11 mouse cellular contexts compared by ENCODE assay signal in genomic region chr12:76073066-76073826, GRCm38 (mm10).
DNase-seq lines count a peak whose midpoint lies in the region; ATAC-seq and TF ChIP-seq lines count a peak whose summit lies in the region.
"Had no signal": no experiment of that assay in that cellular context is flagged by ENCODE, and none has a peak within 500 bp of the region (broad histone marks: within the 10 kb centered on the region; RNA-seq: fewer than 3 reads in every experiment).

No protein-coding gene starts in this region.

- 49% methylated on average over 13 of the region's 13 CpGs for WGBS in heart, embryonic 16.5 days
- WGBS in limb, embryonic 11.5 days, result 3% methylated on average over 13 of the region's 13 CpGs
- WGBS in stomach, postnatal 0 days, result 55% methylated on average over 13 of the region's 13 CpGs

- TF ChIP-seq EP300 in stomach, postnatal 0 days (optimal IDR thresholded peaks at IDR 0.05), result no peak

- no peak overlapping the region for H3K4me3 ChIP-seq in heart, embryonic 16.5 days (ENCODE audit: low read length)
- peak overlapping the region; percentile 0; the same call in 1 of the 2 replicates for H3K4me3 ChIP-seq in E14TG2a.4 (replicated peaks; ENCODE audit: low read length)
- H3K4me3 ChIP-seq in limb, embryonic 11.5 days (ENCODE audit: low read depth, low read length), result peak overlapping the region; percentile 52
- H3K4me3 ChIP-seq in stomach, postnatal 0 days (ENCODE audit: low read depth, low read length), result no peak overlapping the region

- H3K4me2 ChIP-seq in heart, embryonic 16.5 days (ENCODE audit: low read depth, low read length), result peak overlapping the region; percentile 30; the same call in 1 of the 2 replicates
- H3K4me2 ChIP-seq in limb, embryonic 11.5 days (ENCODE audit: low read depth, severe bottlenecking), result peak overlapping the region; percentile 41
- no peak overlapping the region for H3K4me2 ChIP-seq in stomach, postnatal 0 days (replicated peaks; ENCODE audit: low read depth)

- H3K9ac ChIP-seq in heart, embryonic 16.5 days (ENCODE audit: low read length), result no peak overlapping the region; the same call in 1 of the 2 replicates
- H3K9ac ChIP-seq in limb, embryonic 11.5 days (ENCODE audit: low read length), result peak overlapping the region; percentile 60
- H3K9ac ChIP-seq in stomach, postnatal 0 days (ENCODE audit: low read length), result no peak overlapping the region

- no peaks in the 10 kb centered on the region for H3K27me3 ChIP-seq in heart, embryonic 16.5 days (ENCODE audit: control insufficient read depth, insufficient read depth, low read length)
- peaks cover 19% of the 10 kb centered on the region for H3K27me3 ChIP-seq in E14TG2a.4 (ENCODE audit: insufficient read depth, low read length)
- no peaks in the 10 kb centered on the region for H3K27me3 ChIP-seq in limb, embryonic 11.5 days (ENCODE audit: control insufficient read depth, insufficient read depth, low read length)
- no peaks in the 10 kb centered on the region for H3K27me3 ChIP-seq in stomach, postnatal 0 days (ENCODE audit: control insufficient read depth, insufficient read depth, low read length)

- H3K27ac ChIP-seq in heart, embryonic 16.5 days (ENCODE audit: low read length), result peak overlapping the region; percentile 34; the same call in 1 of the 2 replicates
- no peak overlapping the region; the same call in 1 of the 2 replicates for H3K27ac ChIP-seq in limb, embryonic 11.5 days (replicated peaks; ENCODE audit: low read depth, low read length)
- H3K27ac ChIP-seq in stomach, postnatal 0 days (replicated peaks), result no peak overlapping the region

- intact Hi-C loops in heart, postnatal 36 days (cut with DNase I), result no loop called here

- TF ChIP-seq CTCF in E14TG2a.4 (conservative IDR thresholded peaks at IDR 0.05; ENCODE audit: low read length), result no peak
- no peak for TF ChIP-seq CTCF in stomach, postnatal 0 days (IDR thresholded peaks at IDR 0.05; ENCODE audit: low read depth)

- H3K4me1 ChIP-seq in heart, embryonic 16.5 days (ENCODE audit: control insufficient read depth, insufficient read depth, low read length), result peaks cover 12% of the 10 kb centered on the region
- peaks cover 57% of the 10 kb centered on the region for H3K4me1 ChIP-seq in E14TG2a.4 (replicated peaks; ENCODE audit: low read depth, low read length)
- H3K4me1 ChIP-seq in limb, embryonic 11.5 days (ENCODE audit: control insufficient read depth, insufficient read depth, low read length), result peaks cover 4% of the 10 kb centered on the region; the same call in 1 of the 2 replicates
- H3K4me1 ChIP-seq in stomach, postnatal 0 days (replicated peaks; ENCODE audit: control insufficient read depth, insufficient read depth), result no peaks in the 10 kb centered on the region

- no peaks in the 10 kb centered on the region for H3K9me3 ChIP-seq in heart, embryonic 16.5 days (replicated peaks; ENCODE audit: control insufficient read depth, low read length)
- H3K9me3 ChIP-seq in E14TG2a.4 (ENCODE audit: low read length), result no peaks in the 10 kb centered on the region
- H3K9me3 ChIP-seq in limb, embryonic 11.5 days (ENCODE audit: control insufficient read depth, low read length), result no peaks in the 10 kb centered on the region
- H3K9me3 ChIP-seq in stomach, postnatal 0 days (ENCODE audit: control insufficient read depth, low read length), result no peaks in the 10 kb centered on the region

- no peak for ATAC-seq in heart, embryonic 16.5 days (replicated peaks; ENCODE audit: extremely low read depth, insufficient read depth, low FRiP score)
- ATAC-seq in limb, embryonic 11.5 days (ENCODE audit: insufficient number of reproducible peaks, low FRiP score, low TSS enrichment, low read depth), result no peak
- ATAC-seq in stomach, postnatal 0 days (ENCODE audit: low FRiP score, low TSS enrichment), result no peak

- no peak for DNase-seq in heart, postnatal 36 days
- DNase-seq in embryo, embryonic 10 days (ENCODE audit: low spot score), result peak; percentile 77
- peak; percentile 71 for DNase-seq in limb, embryonic 11.5 days (ENCODE audit: low spot score)
- DNase-seq in stomach, postnatal 0 days (ENCODE audit: low spot score), result no peak
- DNase-seq in B cell, adult 2 months, result no peak
- no peak for DNase-seq in cerebellum, postnatal 4 days (ENCODE audit: low spot score in 2 of 2)
- DNase-seq: adrenal gland, postnatal 10 days; cerebellum, adult 9-11 months; kidney, adult 2 months had no signal

- H3K36me3 ChIP-seq in heart, embryonic 16.5 days (ENCODE audit: control insufficient read depth, insufficient read depth), result peaks cover 13% of the 10 kb centered on the region
- no peaks in the 10 kb centered on the region for H3K36me3 ChIP-seq in E14TG2a.4 (ENCODE audit: insufficient read depth, low read length)
- H3K36me3 ChIP-seq in limb, embryonic 11.5 days (ENCODE audit: control insufficient read depth, insufficient read depth, low read length), result no peaks in the 10 kb centered on the region; the same call in 1 of the 2 replicates
- peaks cover 5% of the 10 kb centered on the region for H3K36me3 ChIP-seq in stomach, postnatal 0 days (ENCODE audit: control insufficient read depth, insufficient read depth, low read length)

Comparison
In these comparisons a context has a peak if more than half of its experiments do, and no peak if none do; other contexts are left out.
1. H3K4me3 ChIP-seq: peak in E14TG2a.4 (single experiment) and limb, embryonic 11.5 days (single experiment); none in heart, embryonic 16.5 days (single experiment) and stomach, postnatal 0 days (single experiment).
2. DNase-seq: peak in embryo, embryonic 10 days (single experiment) and limb, embryonic 11.5 days (single experiment); none in heart, postnatal 36 days (0 of 2), stomach, postnatal 0 days (single experiment), B cell, adult 2 months (0 of 2) and cerebellum, postnatal 4 days (0 of 2).